Mouse (Mus musculus) liver, adult 2 months (tissue): ENCODE results near the gene Med25. TPM values are rescaled to one million over a fixed set of nuclear protein-coding genes. Genes with fewer than 3 reads are reported as not detected.

Experiments
- DNase-seq: peaks from one replicate; pipeline ENCODE4 v3.0.0-alpha.2; 2011; ENCODE audit warnings: low read depth, low spot score; ENCODE audit errors: extremely low read depth
- H3K27ac ChIP-seq: fragments of 200-500 bp; replicated peaks from 2 replicates; pipeline ENCODE4 v1.5.1; 2012; ENCODE audit warnings: low read depth, mild to moderate bottlenecking, control low read depth, inconsistent platforms, low read length; ENCODE audit not compliant: insufficient read depth
- H3K27me3 ChIP-seq: fragments of 200-500 bp; 2 replicates; pipeline ENCODE4 v1.6.1; 2012; ENCODE audit warnings: mild to moderate bottlenecking, moderate library complexity, low read length, inconsistent platforms; ENCODE audit not compliant: control insufficient read depth, insufficient read depth
- H3K36me3 ChIP-seq: fragments of 200-500 bp; 2 replicates; pipeline ENCODE4 v1.6.1; 2012; ENCODE audit warnings: low read length, inconsistent platforms; ENCODE audit not compliant: control insufficient read depth, insufficient read depth
- H3K4me1 ChIP-seq: fragments of 200-500 bp; 2 replicates; pipeline ENCODE4 v1.6.1; 2011; ENCODE audit warnings: low read length; ENCODE audit not compliant: control insufficient read depth, insufficient read depth
- H3K4me3 ChIP-seq: fragments of 200-500 bp; 2 replicates; pipeline ENCODE4 v1.5.1; 2011; ENCODE audit warnings: low read depth, mild to moderate bottlenecking, control low read depth, low read length, moderate library complexity; ENCODE audit not compliant: insufficient read depth
- H3K79me2 ChIP-seq: fragments of 200-500 bp; 2 replicates; pipeline ENCODE4 v1.6.1; 2012; ENCODE audit warnings: inconsistent platforms, mild to moderate bottlenecking, low read length, moderate library complexity; ENCODE audit not compliant: control insufficient read depth, insufficient read depth
- H3K9ac ChIP-seq: fragments of 200-500 bp; 2 replicates; pipeline ENCODE4 v1.6.1; 2012; ENCODE audit warnings: low read depth, mild to moderate bottlenecking, control low read depth, inconsistent platforms, low read length
- CTCF ChIP-seq: fragments of 200-500 bp; IDR thresholded peaks from 2 replicates; pipeline ENCODE4 v1.5.1; 2011; ENCODE audit warnings: low read depth, low read length, control low read depth
- POLR2A ChIP-seq: fragments of 200-500 bp; IDR thresholded peaks from 2 replicates; pipeline ENCODE4 v1.6.1; 2011; ENCODE audit warnings: low read length, control low read depth; ENCODE audit not compliant: insufficient read depth; ENCODE audit errors: extremely low read depth
- WGBS: fragments of 180-500 bp; shearing (Covaris S2); methylation state at CpG from one replicate; pipeline ENCODE4 v1.1.7; 2018; 5-methylcytosine and 5-hydroxymethylcytosine counted together
- polyA plus RNA-seq: library from polyadenylated mRNA; depleted of rRNA; stranded (reverse); fragments of >200 nt; gene quantifications from 2 replicates; pipeline ENCODE4 v1.2.3, GENCODE M21; 2012
- total RNA-seq: library from RNA; depleted of rRNA; stranded (reverse); fragments of >200 nt; gene quantifications from 2 replicates; pipeline ENCODE4 v1.2.3, GENCODE M21; 2014

Med25 gene
- total and polyA plus RNA-seq, 2 experiments, result 11.6 to 114 TPM

GRCm38 (mm10) chr7:44860576-44861428, 31.7 kb downstream of the Med25 start:
- Histone ChIP-seq H3K27me3 (no peaks in the 10 kb centered on the region), H3K4me3 (no peak overlapping the region), H3K4me1 (peaks cover 8% of the 10 kb centered on the region), H3K9ac (no peak overlapping the region), H3K36me3 (no peaks in the 10 kb centered on the region), H3K27ac (no peak overlapping the region), H3K79me2 (no peaks in the 10 kb centered on the region)
- TF ChIP-seq POLR2A, result no peak
- peak; percentile 96 for TF ChIP-seq CTCF
- no peak for DNase-seq
- WGBS, result 61% methylated on average over 22 of the region's 22 CpGs

DNA sequence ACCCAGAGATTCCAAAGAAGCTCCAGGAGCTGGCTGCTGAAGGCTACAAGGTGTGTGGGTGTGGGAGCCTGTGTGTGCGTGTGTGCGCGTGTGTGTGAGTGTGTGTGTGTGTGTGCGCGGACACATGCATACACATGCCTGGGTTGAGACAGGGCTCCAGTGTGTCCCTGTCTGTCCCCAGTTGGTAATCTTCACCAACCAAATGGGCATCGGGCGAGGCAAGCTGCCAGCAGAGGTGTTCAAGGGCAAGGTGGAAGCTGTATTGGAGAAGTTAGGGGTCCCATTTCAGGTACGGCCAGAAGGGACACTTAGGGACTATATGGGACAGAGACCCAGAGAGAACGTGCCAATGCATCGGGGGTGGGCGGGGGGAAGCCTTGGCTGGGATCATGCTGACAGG, 32.6 kb downstream of the Med25 start:
- peaks cover 8% of the 10 kb centered on the region for H3K4me1 ChIP-seq
- no peaks in the 10 kb centered on the region for H3K79me2 ChIP-seq
- H3K36me3 ChIP-seq, result no peaks in the 10 kb centered on the region
- H3K9ac ChIP-seq, result no peak overlapping the region
- no peak overlapping the region for H3K4me3 ChIP-seq
- 92% methylated on average over 11 of the region's 11 CpGs for WGBS
- H3K27me3 ChIP-seq, result no peaks in the 10 kb centered on the region
- TF ChIP-seq POLR2A (no peak), CTCF (no peak)
- no peak for DNase-seq
- no peak overlapping the region for H3K27ac ChIP-seq

DNA sequence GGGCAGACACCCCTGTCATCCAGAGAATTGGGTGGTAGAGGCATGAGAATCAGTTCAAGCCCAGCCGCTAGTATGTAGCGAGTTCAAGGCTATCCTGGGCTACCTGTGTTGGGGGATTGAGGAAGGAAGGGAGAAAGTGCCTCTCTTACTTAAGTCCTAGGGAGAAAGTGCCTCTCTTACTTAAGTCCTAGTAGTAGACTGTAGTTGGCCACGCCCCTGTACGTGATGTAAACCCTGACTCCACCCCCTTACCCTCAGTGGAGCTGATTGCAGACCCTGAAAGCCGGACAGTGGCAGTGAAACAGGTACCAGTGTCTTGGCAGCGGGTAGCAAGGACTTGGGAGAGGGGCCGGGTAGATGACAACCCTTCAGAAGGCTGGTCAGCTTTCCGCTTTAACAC, 34.6 kb downstream of the Med25 start:
- H3K36me3 ChIP-seq, result no peaks in the 10 kb centered on the region
- TF ChIP-seq CTCF, result no peak
- TF ChIP-seq POLR2A, result no peak
- WGBS, result 19% methylated on average over 8 of the region's 8 CpGs
- no peaks in the 10 kb centered on the region for H3K79me2 ChIP-seq
- no peak overlapping the region; the same call in 1 of the 2 replicates for H3K4me3 ChIP-seq
- DNase-seq, result peak; percentile 66
- peak overlapping the region; percentile 16; the same call in 1 of the 2 replicates for H3K9ac ChIP-seq
- no peaks in the 10 kb centered on the region for H3K27me3 ChIP-seq
- peak overlapping the region; percentile 14; the same call in 1 of the 2 replicates for H3K27ac ChIP-seq
- peaks cover 14% of the 10 kb centered on the region for H3K4me1 ChIP-seq

DNA sequence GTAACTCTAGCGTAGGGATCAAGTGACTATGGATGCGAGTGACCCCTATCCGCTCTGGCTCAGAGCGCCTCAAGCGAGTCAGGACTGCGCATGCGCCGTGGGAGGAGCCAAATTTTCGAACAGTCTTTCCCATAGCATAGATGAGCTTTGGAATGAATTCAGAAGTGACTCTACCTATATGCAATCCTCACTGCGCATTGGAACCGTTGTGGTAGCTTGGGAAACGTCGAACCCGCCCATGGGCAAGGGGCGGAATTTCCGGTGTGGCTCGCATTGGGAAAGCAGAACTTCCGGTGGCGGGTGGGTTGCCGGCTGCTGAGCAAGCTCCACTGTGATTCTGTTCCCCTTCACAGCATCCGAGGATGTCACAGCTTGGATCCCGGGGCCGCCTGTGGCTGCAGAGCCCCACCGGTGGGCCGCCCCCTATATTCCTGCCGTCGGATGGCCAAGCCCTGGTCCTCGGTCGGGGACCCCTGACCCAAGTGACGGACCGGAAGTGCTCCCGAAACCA, 35.4 kb downstream of the Med25 start, which contains the start of gene Pnkp:
TSS of gene Pnkp (plus strand) at position 98 of the 511 bp plus-strand sequence.
- Histone ChIP-seq H3K4me1 (peaks cover 14% of the 10 kb centered on the region), H3K4me3 (peak within 1 kb of the TSS; percentile 87), H3K36me3 (no peaks in the 10 kb centered on the region), H3K79me2 (no peaks in the 10 kb centered on the region; the same call in 1 of the 2 replicates), H3K27ac (peak within 1 kb of the TSS; percentile 68), H3K27me3 (no peaks in the 10 kb centered on the region), H3K9ac (peak within 1 kb of the TSS; percentile 86)
- DNase-seq, result peak; percentile 69
- WGBS, result under 1% methylated on average over 32 of the region's 32 CpGs
- TF ChIP-seq POLR2A, result peak; percentile 47; the same call in 1 of the 2 replicates
- no peak for TF ChIP-seq CTCF

GRCm38 (mm10) chr7:44856265-44856916, 36.1 kb downstream of the Med25 start:
- Histone ChIP-seq H3K79me2 (peaks cover 3% of the 10 kb centered on the region; the same call in 1 of the 2 replicates), H3K9ac (no peak overlapping the region), H3K4me3 (no peak overlapping the region), H3K36me3 (no peaks in the 10 kb centered on the region), H3K4me1 (peaks cover 16% of the 10 kb centered on the region), H3K27ac (peak overlapping the region; percentile 68; the same call in 1 of the 2 replicates), H3K27me3 (no peaks in the 10 kb centered on the region)
- WGBS, result 50% methylated on average over 9 of the region's 9 CpGs
- no peak for TF ChIP-seq CTCF
- no peak for TF ChIP-seq POLR2A
- DNase-seq, result no peak

DNA sequence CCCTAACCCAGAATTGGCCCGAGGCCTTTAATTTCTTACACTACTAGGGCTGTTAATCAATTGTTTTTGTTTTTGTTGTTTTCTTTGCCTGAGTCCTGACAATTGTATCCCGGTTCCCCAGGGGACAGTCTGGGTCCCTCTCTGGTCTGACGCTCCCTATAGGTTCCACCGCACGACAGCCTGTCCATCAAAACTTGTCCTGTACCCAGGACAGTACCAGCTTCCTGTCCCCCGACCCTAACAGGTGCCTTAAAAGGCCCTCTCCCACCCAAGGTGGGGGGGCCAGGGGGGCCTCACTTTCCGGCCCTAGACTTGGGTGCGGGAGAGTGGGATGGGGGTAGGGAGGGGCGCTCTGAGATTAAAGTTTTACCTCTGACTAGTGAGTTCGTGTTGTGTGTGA, 37.5 kb downstream of the Med25 start:
- Histone ChIP-seq H3K4me1 (peaks cover 26% of the 10 kb centered on the region), H3K27me3 (no peaks in the 10 kb centered on the region), H3K36me3 (no peaks in the 10 kb centered on the region), H3K4me3 (peak overlapping the region; percentile 85), H3K27ac (peak overlapping the region; percentile 98), H3K79me2 (peaks cover 14% of the 10 kb centered on the region; the same call in 1 of the 2 replicates), H3K9ac (peak overlapping the region; percentile 87)
- TF ChIP-seq POLR2A, result no peak
- no peak for TF ChIP-seq CTCF
- WGBS, result 11% methylated on average over 10 of the region's 10 CpGs
- no peak for DNase-seq
